Mouse (Mus musculus) right cerebral cortex, postnatal 4 days (tissue): ENCODE data around the gene Plbd2.

Experiments
- DNase-seq: peaks from one replicate; pipeline ENCODE4 v3.0.0-alpha.2; 2022

The Plbd2 gene

GRCm38 (mm10) chr5:120435731-120436501 is 67.5 kb downstream of the Plbd2 start:
- DNase-seq, result no peak

GRCm38 (mm10) chr5:120435006-120435681 is 68.3 kb downstream of the Plbd2 start:
- no peak for DNase-seq

- DNase-seq, result no peak
Measured at GRCm38 (mm10) chr5:120434231-120434735, 69.1 kb downstream of the Plbd2 start.
